Mouse (Mus musculus): ENCODE data around the gene Kdm2b.

GRCm38 (mm10) chr5:122824450-122824849 lies 165.2 kb downstream of the Kdm2b start:
- TF ChIP-seq CTCF (IDR thresholded peaks at IDR 0.05; ENCODE audit: control insufficient read depth, insufficient read depth, low read length) (no peak), POLR2A (IDR thresholded peaks at IDR 0.05; ENCODE audit: borderline replicate concordance, control insufficient read depth, low read depth, low read length) (no peak)
